Mouse (Mus musculus): Measurements from ENCODE around the gene Msantd1. TPM values are rescaled to one million over a fixed set of nuclear protein-coding genes. Genes with fewer than 3 reads are reported as not detected.

Gene Msantd1
- polyA plus RNA-seq, 1 experiment from 2014 or later, result 0.36 TPM

DNA sequence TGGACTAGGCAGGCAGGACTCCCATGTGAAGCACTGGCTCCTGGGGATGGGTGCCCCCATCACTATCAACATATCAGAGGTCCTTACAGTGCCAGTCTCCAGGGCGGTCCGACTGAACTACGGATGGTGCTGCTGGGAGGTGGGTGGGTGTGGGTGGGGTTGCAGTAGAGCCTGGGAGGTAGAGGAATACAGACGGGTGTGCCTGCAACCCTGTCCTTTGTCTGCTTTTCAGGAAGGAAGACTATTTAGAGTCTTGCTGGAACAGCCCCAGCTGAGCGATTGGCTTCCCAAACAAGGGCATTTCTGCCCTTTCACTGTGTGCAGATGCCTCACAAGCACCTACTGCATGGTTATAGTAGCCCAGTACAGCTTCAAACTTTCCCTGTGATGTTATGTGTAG is 60.6 kb downstream of the Msantd1 start:
- ATAC-seq (ENCODE audit: low FRiP score, low TSS enrichment) (no peak), DNase-seq (ENCODE audit: low spot score) (no peak)
- Histone ChIP-seq H3K4me1 (replicated peaks; ENCODE audit: control insufficient read depth, insufficient read depth) (no peaks in the 10 kb centered on the region), H3K9me3 (ENCODE audit: control insufficient read depth, low read length) (no peaks in the 10 kb centered on the region), H3K4me3 (ENCODE audit: low read depth, low read length) (no peak overlapping the region), H3K4me2 (replicated peaks; ENCODE audit: low read depth) (no peak overlapping the region), H3K36me3 (ENCODE audit: control insufficient read depth, insufficient read depth, low read length) (peaks cover 3% of the 10 kb centered on the region; the same call in 1 of the 2 replicates), H3K9ac (ENCODE audit: low read length) (no peak overlapping the region), H3K27ac (replicated peaks) (no peak overlapping the region), H3K27me3 (ENCODE audit: control insufficient read depth, insufficient read depth, low read length) (no peaks in the 10 kb centered on the region)
- TF ChIP-seq CTCF (IDR thresholded peaks at IDR 0.05; ENCODE audit: low read depth) (no peak), EP300 (optimal IDR thresholded peaks at IDR 0.05) (no peak)
- WGBS, result 64% methylated on average over 5 of the region's 5 CpGs

DNA sequence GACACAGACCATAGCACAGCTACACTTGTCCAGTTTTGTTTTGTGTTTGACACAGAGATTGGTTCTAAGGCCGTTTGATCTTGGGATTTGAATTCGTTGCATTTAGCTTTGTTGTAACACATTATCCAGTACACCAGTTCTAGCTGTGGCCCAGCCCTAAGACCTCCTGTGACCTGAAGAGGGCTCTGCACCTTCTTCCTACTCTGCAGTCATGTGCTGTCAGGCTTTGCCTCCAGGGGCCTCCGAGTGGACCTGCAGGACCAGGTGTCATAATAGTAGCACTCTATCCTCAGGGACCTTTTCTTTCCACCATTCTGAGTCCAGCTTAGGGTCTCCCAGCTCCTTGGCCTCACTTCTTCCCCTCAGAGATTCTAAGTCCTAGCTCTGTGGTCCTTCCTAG is 64.7 kb downstream of the Msantd1 start:
- H3K4me1 ChIP-seq (replicated peaks; ENCODE audit: control insufficient read depth, insufficient read depth), result no peaks in the 10 kb centered on the region
- ATAC-seq (ENCODE audit: low FRiP score, low TSS enrichment) (no peak), DNase-seq (ENCODE audit: low spot score) (no peak)
- no peaks in the 10 kb centered on the region for H3K9me3 ChIP-seq (ENCODE audit: control insufficient read depth, low read length)
- 0 out of 2 replicates have a peak, but pooled peaks cover 3% of the 10 kb centered on the region for H3K36me3 ChIP-seq (ENCODE audit: control insufficient read depth, insufficient read depth, low read length)
- WGBS, result 86% methylated on average over 3 of the region's 3 CpGs
- H3K4me3 ChIP-seq (ENCODE audit: low read depth, low read length), result no peak overlapping the region
- H3K27ac ChIP-seq (replicated peaks), result no peak overlapping the region
- no peak overlapping the region for H3K4me2 ChIP-seq (replicated peaks; ENCODE audit: low read depth)
- no peaks in the 10 kb centered on the region for H3K27me3 ChIP-seq (ENCODE audit: control insufficient read depth, insufficient read depth, low read length)
- no peak overlapping the region for H3K9ac ChIP-seq (ENCODE audit: low read length)
- TF ChIP-seq CTCF (IDR thresholded peaks at IDR 0.05; ENCODE audit: low read depth) (no peak), EP300 (optimal IDR thresholded peaks at IDR 0.05) (no peak)

Other genes starting within 250 kb of the Msantd1 start
- gene Nop14, start 247.9 kb upstream of the Msantd1 start, polyA plus RNA-seq (2015; fragmentation: Nextera tagmentation; extraction: Ambion mirVana), result 13.1 and 14.2 TPM in 2 replicates
- gene Grk4, start 247.6 kb upstream of the Msantd1 start, polyA plus RNA-seq (2015; fragmentation: Nextera tagmentation; extraction: Ambion mirVana), result 1.2 and 2.0 TPM in 2 replicates
- 3.0 and 3.5 TPM in 2 replicates for gene Htt, start 146.3 kb upstream of the Msantd1 start, polyA plus RNA-seq (2015; fragmentation: Nextera tagmentation; extraction: Ambion mirVana)
- 12.7 and 14.2 TPM in 2 replicates for gene Rgs12, start 41.4 kb downstream of the Msantd1 start, polyA plus RNA-seq (2015; fragmentation: Nextera tagmentation; extraction: Ambion mirVana)
- gene Hgfac, start 133.5 kb downstream of the Msantd1 start, polyA plus RNA-seq (2015; fragmentation: Nextera tagmentation; extraction: Ambion mirVana), result 1.6 and 2.5 TPM in 2 replicates
- 0.72 and 1.0 TPM in 2 replicates for gene Dok7, start 148.8 kb downstream of the Msantd1 start, polyA plus RNA-seq (2015; fragmentation: Nextera tagmentation; extraction: Ambion mirVana)
- 101 and 116 TPM in 2 replicates for gene Lrpap1, start 197.8 kb downstream of the Msantd1 start, polyA plus RNA-seq (2015; fragmentation: Nextera tagmentation; extraction: Ambion mirVana)

Data from stomach, postnatal 0 days (tissue).